Comparison of ENCODE assay signal across 15 mouse cellular contexts in genomic region chr2:27321431-27321875, GRCm38 (mm10).
DNase-seq lines count a peak whose midpoint lies in the region; ATAC-seq and TF ChIP-seq lines count a peak whose summit lies in the region.
"Had no signal": no experiment of that assay in that cellular context is flagged by ENCODE, and none has a peak within 500 bp of the region (broad histone marks: within the 10 kb centered on the region; RNA-seq: fewer than 3 reads in every experiment).

No protein-coding gene starts in this region.

- no peaks in the 10 kb centered on the region for H3K27me3 ChIP-seq in cerebellum, adult 2 months (ENCODE audit: control insufficient read depth, insufficient read depth, low read length)
- H3K27me3 ChIP-seq in hindbrain, embryonic 14.5 days (ENCODE audit: control insufficient read depth, insufficient read depth, low read length): no peaks in the 10 kb centered on the region
- H3K27me3 ChIP-seq: embryonic facial prominence, embryonic 12.5 days; liver, embryonic 15.5 days; Patski had no signal

- H3K4me1 ChIP-seq in cerebellum, adult 2 months (ENCODE audit: control insufficient read depth, insufficient read depth, low read length): no peaks in the 10 kb centered on the region; the same call in 1 of the 2 replicates
- H3K4me1 ChIP-seq in ES-E14 (ENCODE audit: control insufficient read depth in 2 of 2, insufficient read depth in 2 of 2, low read length in 2 of 2, poor library complexity in 1 of 2): peaks cover 7 to 29% of the 10 kb centered on the region in 2 experiments; a peak in 2 of 4 replicates
- H3K4me1 ChIP-seq in hindbrain, embryonic 14.5 days (replicated peaks; ENCODE audit: control insufficient read depth, insufficient read depth, low read length): peaks cover 22% of the 10 kb centered on the region

- DNase-seq in cerebellum, postnatal 14 days: peak; percentile 29 to 31
- DNase-seq in cerebellum, adult 2 months: no peak
- DNase-seq in ES-E14 (ENCODE audit: low read depth, low spot score): peak; percentile 35
- peak; percentile 29 for DNase-seq in embryo, embryonic 9.5 days (ENCODE audit: extremely low spot score)
- DNase-seq in hindbrain, embryonic 14.5 days (ENCODE audit: low spot score): no peak
- DNase-seq in lung, postnatal 10 days: no peak
- DNase-seq in gastrocnemius, postnatal 10 days: no peak
- DNase-seq in heart, adult 8-10 months (ENCODE audit: low spot score): no peak
- DNase-seq: gastrocnemius, adult 2 months; heart, postnatal 4 days; thymus, postnatal 14 days had no signal

- TF ChIP-seq POLR2A in cerebellum, adult 2 months (IDR thresholded peaks at IDR 0.05; ENCODE audit: borderline replicate concordance, insufficient read depth, low read length): no peak

- H3K36me3 ChIP-seq in ES-E14 (ENCODE audit: control insufficient read depth, insufficient read depth, low read length, poor library complexity, severe bottlenecking): no peaks in the 10 kb centered on the region
- no peaks in the 10 kb centered on the region for H3K36me3 ChIP-seq in hindbrain, embryonic 14.5 days (replicated peaks; ENCODE audit: control insufficient read depth, insufficient read depth)
- H3K36me3 ChIP-seq: embryonic facial prominence, embryonic 12.5 days; liver, embryonic 15.5 days had no signal

- no peaks in the 10 kb centered on the region for H3K9me3 ChIP-seq in ES-E14 (ENCODE audit: control insufficient read depth, insufficient read depth, low read depth, low read length)
- H3K9me3 ChIP-seq in hindbrain, embryonic 14.5 days (ENCODE audit: control insufficient read depth, low read length): no peaks in the 10 kb centered on the region
- H3K9me3 ChIP-seq: embryonic facial prominence, embryonic 12.5 days; liver, embryonic 15.5 days; megakaryocyte, embryonic 14.5 days had no signal

- no peak overlapping the region for H3K4me2 ChIP-seq in hindbrain, embryonic 14.5 days (replicated peaks)
- H3K4me2 ChIP-seq: embryonic facial prominence, embryonic 12.5 days; liver, embryonic 15.5 days had no signal

- no peak overlapping the region for H3K4me3 ChIP-seq in cerebellum, adult 2 months (replicated peaks; ENCODE audit: insufficient read depth, low read depth, low read length)
- H3K4me3 ChIP-seq in ES-E14 (ENCODE audit: insufficient read depth in 1 of 2, low read depth in 1 of 2, low read length in 2 of 2, poor library complexity in 1 of 2, severe bottlenecking in 1 of 2): no peak overlapping the region
- no peak overlapping the region for H3K4me3 ChIP-seq in hindbrain, embryonic 14.5 days (replicated peaks; ENCODE audit: low read length)
- H3K4me3 ChIP-seq: embryonic facial prominence, embryonic 12.5 days; gastrocnemius, adult 2 months; liver, embryonic 15.5 days; megakaryocyte, embryonic 14.5 days had no signal

- in situ Hi-C loops in ES-E14 (cut with MboI; ENCODE audit: low sequenced_read_pairs in 2 of 2, unreplicated experiment in 2 of 2): no loop called here

- H3K27ac ChIP-seq in cerebellum, adult 2 months (ENCODE audit: insufficient read depth, low read length): no peak overlapping the region
- H3K27ac ChIP-seq in ES-E14 (ENCODE audit: insufficient read depth, low read depth, low read length, poor library complexity, severe bottlenecking): peak overlapping the region; percentile 26; the same call in 1 of the 2 replicates
- H3K27ac ChIP-seq in hindbrain, embryonic 14.5 days: peak overlapping the region; percentile 48
- H3K27ac ChIP-seq: embryonic facial prominence, embryonic 12.5 days; gastrocnemius, adult 2 months; liver, embryonic 15.5 days had no signal

- no peak for TF ChIP-seq CTCF in cerebellum, adult 2 months (IDR thresholded peaks at IDR 0.05; ENCODE audit: borderline replicate concordance, insufficient read depth, low read depth, low read length)

- no peak overlapping the region for H3K9ac ChIP-seq in ES-E14 (ENCODE audit: insufficient read depth, low read depth, low read length, poor library complexity, severe bottlenecking)
- H3K9ac ChIP-seq in hindbrain, embryonic 14.5 days: no peak overlapping the region
- H3K9ac ChIP-seq: embryonic facial prominence, embryonic 12.5 days; liver, embryonic 15.5 days had no signal

- 55% methylated on average over 6 of the region's 6 CpGs for WGBS in cerebellum, adult 2 months
- WGBS in hindbrain, embryonic 14.5 days: 9% methylated on average over 6 of the region's 6 CpGs

- 0 out of 2 replicates have a peak, but pooled peaks have one; percentile 26 for ATAC-seq in hindbrain, embryonic 14.5 days (ENCODE audit: low FRiP score)
- ATAC-seq: Patski had no signal

TF ChIP-seq in ES-E14, 5 proteins besides CTCF, POLR2A, EP300 and RAD21:
- TF ChIP-seq MAFK (IDR thresholded peaks at IDR 0.05; ENCODE audit: insufficient read depth, low read depth, low read length): no peak
- TF ChIP-seq ZNF384 (IDR thresholded peaks at IDR 0.05; ENCODE audit: low read depth, low read length): no peak
- no peak for TF ChIP-seq ZC3H11A (IDR thresholded peaks at IDR 0.05; ENCODE audit: borderline replicate concordance, low read depth, low read length)
- TF ChIP-seq HCFC1 (IDR thresholded peaks at IDR 0.05; ENCODE audit: borderline replicate concordance, insufficient read depth, low read length): no peak
- TF ChIP-seq CHD2 (IDR thresholded peaks at IDR 0.05; ENCODE audit: low read depth, low read length): no peak

Comparison
In these comparisons a context has a peak if more than half of its experiments do, and no peak if none do; other contexts are left out.
1. DNase-seq: peak in cerebellum, postnatal 14 days (2 of 2), ES-E14 (single experiment) and embryo, embryonic 9.5 days (single experiment); none in cerebellum, adult 2 months (0 of 2), hindbrain, embryonic 14.5 days (single experiment), lung, postnatal 10 days (single experiment), gastrocnemius, postnatal 10 days (single experiment) and heart, adult 8-10 months (single experiment).